Mouse (Mus musculus): ENCODE results near the gene Zdhhc24.
"Not testable (repeated sequence)": the region's sequence is repeated elsewhere in the genome, so short reads cannot be mapped to it uniquely, and the experiment has no call there.

The Zdhhc24 gene

DNA sequence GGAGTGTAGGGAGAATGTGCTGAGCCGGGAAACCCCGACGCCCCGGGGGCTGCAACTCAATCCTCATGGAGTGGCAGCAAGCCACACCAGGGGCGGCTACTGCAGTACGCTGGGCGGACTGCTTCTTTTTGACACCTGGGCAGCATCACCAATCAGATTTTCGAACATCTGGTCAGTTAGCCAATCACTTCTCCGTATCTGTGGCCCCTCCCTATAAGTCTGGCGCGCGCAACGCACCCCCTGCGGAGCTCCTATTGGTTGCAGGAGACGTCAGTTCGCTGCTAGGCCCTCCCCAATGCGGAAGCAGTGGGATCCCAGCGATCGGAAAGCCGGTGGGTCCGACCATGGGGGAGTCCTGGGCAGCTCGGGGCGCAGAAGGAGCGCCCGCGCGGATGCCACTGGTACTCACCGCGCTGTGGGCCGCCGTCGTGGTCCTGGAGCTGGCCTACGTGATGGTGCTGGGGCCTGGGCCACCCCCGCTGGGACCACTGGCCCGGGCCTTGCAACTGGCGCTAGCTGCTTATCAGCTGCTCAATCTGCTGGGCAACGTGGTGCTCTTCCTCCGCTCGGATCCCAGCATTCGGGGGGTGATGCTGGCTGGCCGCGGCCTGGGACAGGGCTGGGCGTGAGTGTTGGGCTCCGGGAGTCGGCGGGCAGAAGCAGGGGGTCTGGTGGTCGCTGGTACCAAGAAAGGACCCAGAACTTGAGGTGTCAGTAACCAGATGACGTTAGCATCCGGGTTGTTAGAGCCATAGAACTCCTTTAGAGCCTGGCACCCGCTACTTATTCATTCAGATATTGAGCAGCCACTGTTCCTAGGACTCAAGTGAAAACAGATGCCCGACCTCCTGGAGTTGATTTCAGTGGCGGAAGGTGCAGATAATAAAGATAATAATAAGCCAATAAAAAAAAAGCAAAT is at the start of gene Zdhhc24:
Gene Zdhhc24 (plus strand): TSS at position 264 of the 919 bp plus-strand sequence.
- peak; percentile 95 to 97 for DNase-seq

DNA sequence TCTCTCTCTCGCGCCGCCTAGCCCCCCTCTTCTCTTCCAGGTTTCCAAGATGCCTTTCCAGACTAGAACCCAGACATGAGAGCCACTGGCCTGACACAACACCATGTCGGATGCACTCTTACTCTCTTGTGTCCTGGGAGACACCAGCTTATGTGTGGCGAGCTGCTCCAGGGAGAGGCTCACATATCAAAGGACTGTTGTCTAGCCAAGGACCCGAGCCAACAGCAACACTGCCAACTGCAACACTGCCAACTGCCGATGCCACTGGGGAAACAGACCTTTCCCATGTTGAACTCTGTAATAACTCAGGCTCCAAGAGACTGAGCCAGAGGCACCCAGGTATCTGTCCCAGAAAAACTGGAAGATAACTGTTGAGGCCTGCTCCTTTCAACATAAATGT is 49.3 kb upstream of the Zdhhc24 start:
- peak; percentile 66 to 74 for DNase-seq

DNA sequence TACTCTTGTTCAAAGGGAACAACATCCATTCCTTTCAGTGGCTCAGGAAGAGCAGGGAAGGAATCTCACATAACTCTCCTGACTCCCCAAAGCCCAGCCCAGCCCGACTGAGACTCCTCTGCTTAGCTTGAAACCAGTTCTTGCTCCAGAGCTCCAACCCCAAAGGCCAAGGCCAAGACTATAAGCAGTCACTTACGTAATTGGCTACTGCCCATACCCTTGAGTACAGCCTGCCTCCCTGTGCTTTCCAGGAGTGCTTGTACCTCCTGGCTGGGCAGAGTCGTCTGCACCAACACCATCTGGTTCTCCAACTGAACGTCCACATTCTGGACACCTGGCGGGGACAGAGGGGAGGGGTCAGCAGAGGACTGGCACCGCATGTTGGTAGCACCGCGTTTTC is 44.5 kb upstream of the Zdhhc24 start:
- DNase-seq, result no peak

DNA sequence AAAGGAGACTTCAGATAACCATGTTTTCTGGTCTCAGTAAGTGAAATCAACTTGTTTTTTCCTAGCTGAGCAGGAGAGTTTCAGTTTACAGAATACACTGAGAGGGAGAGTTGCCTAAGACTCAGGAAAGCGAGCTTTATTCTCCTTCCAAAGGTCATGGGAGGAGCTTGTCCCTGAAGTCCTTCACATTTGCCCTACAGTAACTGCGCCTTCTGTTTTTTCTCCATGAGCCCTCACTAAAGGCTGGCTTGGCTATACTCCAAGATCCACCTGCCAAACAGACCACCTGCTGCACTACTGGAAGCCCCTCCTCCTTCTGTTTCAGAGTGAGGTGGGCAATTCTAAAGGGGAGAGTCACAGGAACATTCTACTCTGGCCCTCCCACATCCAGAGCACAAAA is 42.4 kb upstream of the Zdhhc24 start:
- peak; percentile 49 to 65 for DNase-seq

DNA sequence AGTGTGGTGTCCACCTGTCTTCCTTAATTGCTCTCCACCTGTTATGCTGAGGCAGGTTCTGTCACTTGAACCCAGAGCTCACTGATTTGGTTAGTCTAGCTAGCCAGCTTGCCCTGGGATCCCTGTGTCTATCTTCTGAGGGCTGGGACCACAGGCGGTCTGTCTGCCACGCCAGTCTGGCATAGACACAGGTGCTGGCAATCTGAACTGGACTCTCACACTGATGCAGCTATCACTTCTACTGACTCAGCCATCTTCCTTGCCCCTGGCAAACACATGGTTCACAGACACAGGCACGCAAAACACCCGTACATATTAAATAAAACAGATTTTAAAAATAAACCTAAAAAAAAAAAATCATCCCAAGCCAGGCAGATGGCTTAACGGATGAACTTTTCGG is 41.4 kb upstream of the Zdhhc24 start:
- DNase-seq, result no peak

DNA sequence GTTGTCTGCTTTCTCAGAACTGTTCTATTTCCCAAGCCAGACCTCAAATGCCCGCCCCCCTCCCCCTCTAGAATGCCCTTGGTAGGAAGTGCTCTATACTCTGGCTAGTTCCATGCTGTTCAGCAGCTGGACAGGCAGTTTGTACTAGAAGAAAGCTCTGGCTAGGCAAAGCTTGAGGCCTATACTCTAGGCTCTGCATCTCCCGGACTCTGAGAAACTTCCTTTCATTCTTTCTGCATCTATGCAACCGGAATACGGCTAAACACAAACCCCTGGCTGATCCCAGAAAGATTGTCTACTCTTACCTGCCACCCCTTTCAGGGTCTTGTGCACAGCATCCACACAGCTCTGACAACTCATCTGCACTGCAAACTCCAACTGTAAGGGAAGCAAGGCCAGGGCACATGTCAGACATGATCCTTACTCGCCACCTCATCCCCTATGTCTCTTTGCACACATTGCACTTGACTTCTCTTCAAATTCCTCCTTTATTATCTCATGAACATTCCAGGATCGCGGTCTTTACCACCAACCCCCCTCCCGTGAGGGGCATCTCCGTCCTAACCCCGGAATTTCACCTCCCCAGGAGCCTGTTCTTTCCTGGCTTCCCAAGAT is 39.8 kb upstream of the Zdhhc24 start:
- no peak for DNase-seq

DNA sequence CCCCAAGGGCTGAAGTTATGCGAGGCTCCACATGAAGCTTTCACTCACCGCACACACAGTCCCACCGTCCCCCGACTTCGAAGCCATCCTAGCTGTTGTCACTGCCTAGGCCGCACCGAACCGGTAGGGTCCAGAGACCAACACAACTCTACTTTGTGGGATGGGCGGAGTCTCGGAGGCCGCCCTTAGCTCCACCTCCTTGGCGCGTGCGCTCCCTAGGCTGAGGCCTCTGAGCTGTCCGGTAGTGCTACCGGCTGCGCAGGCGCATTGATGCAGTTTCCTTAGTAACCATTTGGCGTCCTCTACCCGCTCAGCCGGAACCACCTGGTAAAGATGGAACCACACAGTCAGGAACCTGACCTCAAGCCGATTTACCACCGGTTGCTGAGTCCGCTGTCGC is 39.3 kb upstream of the Zdhhc24 start, which contains the start of the genes Ccs and Ccdc87:
Gene Ccs (minus strand): TSS at position 184 of the 400 bp plus-strand sequence.
Gene Ccdc87 (plus strand): TSS at position 218 of the 400 bp plus-strand sequence.
- DNase-seq, result peak; percentile 99

DNA sequence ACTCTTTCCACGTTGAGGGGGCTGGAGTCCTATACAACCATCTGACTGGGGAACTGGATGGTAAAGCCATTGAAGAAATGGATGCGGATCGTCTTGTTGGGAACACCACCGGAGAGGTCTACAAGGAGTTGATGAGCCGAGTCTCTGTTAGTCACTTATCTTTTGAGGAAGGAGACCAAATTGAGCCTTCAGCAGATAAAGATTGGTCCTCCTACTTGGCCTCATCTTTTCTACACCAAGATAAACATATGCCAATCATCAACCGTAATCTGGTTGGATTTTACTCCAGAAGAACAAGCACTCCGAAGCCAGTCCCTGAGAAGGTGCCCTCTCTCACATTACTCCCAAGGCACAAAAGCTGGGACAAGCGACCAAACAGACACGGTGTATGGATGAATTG is 37.6 kb upstream of the Zdhhc24 start:
- peak in 1 of 2 experiments; percentile 9 for DNase-seq

DNA sequence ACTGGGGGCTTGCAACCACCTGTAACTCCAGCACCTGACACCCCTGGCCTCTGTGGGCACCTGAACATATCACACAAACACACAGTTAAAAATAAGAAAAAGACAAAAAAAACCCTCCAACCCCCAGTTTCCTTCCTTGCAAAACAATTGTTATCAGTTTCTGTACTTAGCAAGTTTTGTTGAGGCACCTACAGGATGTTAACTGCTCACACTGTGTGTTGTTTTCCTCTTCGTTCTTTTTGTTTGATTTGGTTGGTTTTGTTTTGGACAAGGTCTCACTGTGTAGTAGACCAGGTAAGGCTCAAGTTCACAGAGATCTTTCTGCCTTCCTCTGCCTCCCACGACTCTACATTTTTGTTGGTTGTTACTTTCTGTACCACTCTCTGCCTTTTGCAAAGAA is 35.9 kb upstream of the Zdhhc24 start:
- DNase-seq, result no peak

DNA sequence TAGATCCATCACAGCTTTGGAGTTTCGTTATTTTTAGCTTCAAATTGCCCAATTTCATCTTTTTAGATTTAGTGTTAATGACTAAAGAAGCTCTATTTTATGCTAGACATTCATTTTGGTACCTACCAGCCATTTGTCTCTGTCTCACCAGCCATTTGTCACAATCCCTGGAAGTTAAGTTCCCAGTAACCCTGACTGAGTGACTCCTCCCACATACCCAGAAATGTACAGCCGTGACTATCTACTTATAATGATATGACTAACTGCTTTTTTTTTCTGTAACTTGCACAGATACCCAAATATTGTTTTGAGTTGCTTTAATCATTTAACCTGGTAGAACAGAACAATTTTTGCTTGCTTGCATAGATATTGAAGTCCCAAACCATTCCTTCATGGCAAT is 32.6 kb upstream of the Zdhhc24 start:
- no peak for DNase-seq

DNA sequence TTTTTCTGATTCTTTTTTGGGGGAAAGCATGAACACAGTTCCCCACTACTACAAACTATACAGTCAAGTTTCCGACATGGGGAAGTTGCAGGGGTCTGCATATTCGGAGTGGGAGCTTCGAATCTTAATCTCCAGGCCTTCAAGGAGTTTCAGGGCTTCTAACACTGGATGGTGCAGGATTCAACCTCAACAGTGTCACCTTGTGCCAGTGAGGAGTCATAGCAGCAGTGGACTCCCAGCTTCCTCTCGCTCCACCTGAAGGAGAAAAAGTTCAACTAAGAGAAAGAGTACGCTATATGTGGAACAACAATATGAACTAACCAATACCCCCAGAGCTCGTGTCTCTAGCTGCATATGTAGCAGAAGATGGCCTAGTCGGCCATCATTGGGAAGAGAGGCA is 31.0 kb upstream of the Zdhhc24 start:
- peak; percentile 53 to 71 for DNase-seq

DNA sequence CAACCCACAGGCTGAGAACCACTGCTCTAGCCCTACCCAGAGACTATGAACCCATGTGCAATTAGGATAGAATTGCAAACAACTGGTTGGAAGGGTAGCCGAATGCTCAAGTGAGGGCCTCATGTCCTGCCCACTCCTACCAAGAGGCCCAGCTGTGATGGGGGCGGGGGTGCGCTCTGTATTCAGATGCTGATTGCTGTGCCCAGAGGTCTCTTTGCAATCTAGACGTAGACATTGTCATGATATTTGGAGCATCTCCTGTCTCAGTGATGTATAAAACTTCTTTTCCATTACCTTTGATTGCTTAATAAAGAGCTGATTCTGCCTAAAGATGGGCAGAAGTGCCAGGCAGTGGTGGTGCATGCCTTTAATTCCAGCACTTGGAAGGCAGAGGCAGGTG is 28.7 kb upstream of the Zdhhc24 start:
- DNase-seq, result no peak

DNA sequence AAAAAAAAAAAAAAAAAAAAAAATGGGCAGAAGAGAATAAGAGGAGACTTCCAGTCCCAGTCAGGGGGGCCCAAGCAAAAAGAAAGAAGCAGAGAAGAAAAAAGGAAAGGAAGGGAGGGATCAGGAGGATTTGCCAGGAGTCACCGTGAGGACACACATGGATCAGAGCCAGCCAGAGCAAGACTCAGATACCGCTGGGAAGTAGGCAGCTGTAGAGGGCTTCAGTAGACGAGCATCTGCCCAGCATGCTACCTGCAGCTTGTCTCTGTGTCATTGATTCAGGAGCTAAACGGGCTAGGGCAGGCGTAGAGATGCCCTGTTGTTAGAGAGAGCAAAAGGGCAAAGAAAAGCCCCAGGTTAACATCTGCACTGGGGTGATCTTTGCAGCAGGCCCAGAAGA is 28.2 kb upstream of the Zdhhc24 start:
- no peak for DNase-seq

DNA sequence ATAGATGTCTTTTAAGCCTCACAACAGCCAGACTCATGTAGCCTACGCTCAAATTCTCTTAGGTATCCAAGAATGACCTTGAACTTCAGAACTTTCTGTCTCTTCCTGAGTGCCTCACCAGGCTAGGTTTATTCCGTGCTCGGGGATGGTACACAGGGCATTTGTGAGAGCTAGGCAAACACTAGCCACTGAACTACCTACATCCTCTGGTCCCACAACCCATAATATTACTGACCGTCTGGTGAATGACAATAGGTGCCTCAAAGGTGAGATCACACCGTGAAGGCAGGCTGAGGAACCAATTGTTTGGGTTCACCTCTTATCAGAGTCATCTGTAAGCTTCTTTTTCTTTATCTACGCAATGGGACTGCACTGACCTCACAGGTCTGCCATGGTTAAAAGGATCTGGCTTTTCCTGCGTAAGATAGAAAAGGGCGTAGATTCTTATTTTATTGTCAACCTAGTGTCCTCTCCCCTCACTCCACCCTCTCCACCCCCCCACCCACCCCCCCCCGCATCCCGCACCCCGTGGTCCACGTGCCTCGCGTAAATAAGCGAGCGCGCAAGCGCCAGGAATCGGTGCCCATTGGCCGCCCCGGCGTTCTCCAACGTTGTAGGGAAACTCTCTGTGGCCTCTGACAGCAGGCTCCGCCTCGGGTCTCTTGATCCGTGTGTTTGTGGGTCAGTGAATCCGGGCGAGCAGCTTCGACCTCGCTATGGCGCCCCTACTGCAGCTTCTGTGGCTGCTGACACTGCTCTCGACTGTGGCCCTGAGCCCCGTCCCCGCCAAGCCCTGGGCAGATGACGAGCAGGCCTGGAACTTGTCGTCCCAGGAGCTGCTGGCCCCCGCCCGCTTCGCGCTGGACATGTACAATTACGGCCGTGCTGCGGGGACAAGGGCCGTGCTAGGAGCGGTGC is 23.7 kb upstream of the Zdhhc24 start, which contains the start of gene Ctsf:
Gene Ctsf (plus strand): TSS at position 579 of the 918 bp plus-strand sequence.
- peak; percentile 95 to 98 for DNase-seq

DNA sequence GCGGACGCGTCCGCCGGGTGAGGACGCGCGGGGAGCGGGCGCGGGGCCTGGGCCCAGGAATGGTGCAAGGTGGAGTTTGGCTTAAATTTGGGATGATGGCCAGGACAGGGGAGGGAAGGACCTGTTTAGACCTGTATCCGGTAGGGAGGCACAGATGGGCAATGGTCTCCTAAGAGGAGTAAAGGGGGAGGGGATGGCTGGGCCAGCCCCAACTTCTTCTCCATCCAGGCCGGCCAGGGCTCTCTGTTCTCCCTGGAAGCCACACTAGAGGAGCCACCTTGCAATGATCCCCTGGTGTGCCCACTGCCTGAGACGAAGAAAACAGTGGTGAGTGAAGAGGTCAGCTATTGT is 23.0 kb upstream of the Zdhhc24 start:
- no peak for DNase-seq

DNA sequence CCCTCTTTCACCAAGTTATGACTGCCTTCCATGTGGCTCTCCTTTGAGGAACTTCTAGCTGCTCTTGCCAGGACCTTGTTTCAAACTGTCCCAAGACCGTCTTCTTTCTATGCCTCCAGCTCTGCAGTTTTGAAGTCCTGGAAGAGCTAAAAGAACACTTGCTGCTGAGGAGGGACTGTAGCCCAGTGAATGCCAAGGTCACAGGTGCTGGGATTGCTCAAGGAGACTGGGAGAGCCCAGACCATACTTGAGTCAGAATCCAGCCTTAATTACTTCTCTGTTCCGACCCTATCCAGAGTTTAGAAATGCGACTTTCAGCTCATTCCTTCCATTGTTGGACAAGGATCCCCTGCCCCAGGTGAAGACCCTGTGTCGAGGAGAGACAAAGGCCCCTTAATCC is 22.5 kb upstream of the Zdhhc24 start:
- no peak for DNase-seq

DNA sequence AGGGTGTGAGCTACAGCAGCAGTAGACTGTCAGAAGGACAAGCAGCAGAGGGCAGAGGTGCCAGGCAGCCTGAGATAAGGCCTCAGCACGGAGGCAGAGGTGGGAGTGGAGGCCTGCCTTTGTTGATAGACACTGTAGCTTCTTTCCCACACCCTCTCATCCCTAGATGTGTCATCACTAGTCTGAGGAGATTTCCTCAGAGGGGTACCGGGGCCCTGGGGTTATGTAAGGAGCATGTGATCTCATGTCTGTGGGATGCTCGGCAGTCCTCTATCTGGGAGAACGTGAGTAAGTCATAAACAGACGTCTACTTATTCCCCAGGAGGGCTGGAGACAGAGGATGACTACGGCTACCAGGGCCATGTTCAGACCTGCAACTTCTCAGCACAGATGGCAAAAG is 19.4 kb upstream of the Zdhhc24 start:
- no peak for DNase-seq

DNA sequence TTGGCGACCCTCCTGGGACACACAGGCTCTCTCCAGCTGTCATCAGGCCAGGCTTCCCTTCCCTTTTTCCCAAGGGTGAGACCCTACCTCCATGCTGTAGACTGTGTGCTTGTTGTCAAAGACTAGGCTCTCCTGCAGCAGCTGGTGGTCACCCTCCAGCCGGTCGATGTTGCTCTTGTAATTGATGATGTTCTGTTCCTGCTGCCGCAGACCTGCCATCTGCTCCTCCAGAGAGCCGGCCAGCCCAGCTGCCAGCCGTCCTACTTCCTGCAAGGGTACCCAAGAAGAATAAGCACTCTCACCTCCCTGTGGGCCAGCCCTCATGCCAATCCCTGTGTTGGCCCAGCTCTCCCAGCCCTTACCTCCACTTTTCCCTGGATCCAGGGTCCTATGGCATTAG is 15.4 kb upstream of the Zdhhc24 start:
- no peak for DNase-seq

DNA sequence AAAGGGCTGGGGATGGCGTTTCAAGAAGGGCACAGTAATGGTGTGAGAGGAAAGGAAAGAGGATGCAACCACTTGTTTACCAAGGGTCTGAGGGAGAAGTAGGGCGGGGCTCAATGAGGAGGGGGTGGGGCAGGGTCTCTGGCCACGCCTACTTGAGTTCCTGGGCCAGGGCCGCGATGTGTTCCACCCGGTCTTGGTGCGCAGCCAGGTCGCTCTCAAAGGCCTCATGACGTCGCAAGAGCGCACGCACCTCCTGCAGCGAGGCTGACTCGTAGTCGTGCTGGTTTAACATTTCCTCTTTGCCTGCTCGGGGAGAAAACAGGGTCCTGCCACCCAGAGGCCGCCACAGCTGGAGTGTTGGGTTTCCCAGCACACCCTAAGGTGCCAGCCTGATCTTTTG is 13.3 kb upstream of the Zdhhc24 start:
- DNase-seq, result peak; percentile 46 to 70

DNA sequence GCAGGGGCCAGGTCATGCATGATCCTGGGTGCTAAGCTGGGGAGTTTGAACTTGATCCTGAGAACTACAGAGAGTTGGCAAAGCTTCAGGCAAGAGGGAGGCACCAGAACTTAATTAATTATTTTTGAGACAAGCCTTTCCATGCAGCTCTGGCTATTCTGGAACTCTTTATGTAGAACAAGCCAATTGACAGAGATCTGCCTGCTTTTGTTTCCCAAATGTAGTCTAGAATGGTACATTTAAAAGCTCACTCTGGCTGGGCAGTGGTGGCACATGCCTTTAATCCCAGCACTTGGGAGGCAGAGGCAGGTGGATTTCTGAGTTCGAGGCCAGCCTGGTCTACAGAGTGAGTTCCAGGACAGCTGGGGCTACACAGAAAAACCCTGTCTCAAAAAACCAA is 3.9 kb upstream of the Zdhhc24 start:
- DNase-seq, result not testable (repeated sequence)

DNA sequence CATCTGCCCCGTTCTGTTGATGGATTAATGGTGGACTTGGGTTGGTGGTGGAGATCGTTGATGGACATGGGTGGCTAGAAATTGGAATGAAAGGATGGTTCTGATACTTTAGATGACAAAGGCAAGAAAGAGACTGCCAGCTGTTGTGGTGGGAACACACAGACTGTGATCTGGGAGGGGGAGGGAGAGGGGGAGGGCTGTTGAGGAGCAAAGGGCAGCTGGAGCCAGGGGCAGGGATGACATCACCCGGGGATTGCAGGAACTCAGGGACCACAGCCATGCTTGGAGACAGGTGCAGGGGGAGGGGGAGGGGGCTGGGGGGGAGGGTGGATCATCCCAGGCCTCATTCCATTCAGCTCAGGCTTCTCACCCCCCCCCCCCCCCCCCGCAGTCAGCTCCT is 2.2 kb upstream of the Zdhhc24 start:
- DNase-seq, result no peak

DNA sequence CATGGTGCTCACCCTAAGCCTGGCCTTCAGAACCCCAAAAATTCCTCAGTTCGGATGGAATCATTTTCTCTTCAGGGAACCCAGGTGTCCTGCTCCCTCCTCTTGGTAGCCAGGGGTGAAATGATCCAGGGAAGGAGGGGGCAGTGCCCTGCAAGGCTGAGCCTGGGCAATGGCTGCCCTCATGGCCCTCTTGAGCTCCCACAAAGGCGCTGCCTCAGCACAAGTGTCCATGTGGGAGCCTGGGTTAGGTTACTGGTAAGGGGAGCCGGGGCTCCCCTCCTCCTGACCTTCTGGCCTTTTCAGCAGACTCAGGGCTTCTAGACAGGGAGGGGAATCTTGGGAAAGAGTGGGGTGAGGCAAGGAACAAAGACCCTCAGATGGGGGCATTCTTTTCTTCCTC is 1.7 kb upstream of the Zdhhc24 start:
- no peak for DNase-seq

DNA sequence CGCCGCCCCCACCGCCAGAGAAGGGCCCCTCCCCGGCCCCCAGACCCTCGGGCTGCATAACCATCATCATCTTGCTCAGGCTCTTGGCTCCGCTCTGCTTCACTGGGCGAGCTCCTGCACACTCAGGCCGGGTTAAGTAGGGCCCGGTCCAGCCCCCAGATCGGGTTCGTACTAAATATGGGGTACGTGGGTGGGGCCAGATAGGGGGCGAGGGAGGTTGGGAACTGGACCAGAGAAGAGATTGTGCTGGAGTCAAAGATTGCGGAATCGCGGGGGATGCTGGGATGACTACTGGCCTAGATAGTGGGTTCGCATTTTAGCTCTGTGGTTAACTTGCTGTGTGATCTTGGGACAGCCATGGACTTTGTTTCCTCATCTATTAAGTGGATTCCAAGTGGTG is 683 bp upstream of the Zdhhc24 start, which contains the start of gene Actn3:
Gene Actn3 (minus strand): TSS at position 125 of the 400 bp plus-strand sequence.
- DNase-seq, result peak; percentile 45 to 60
